Mouse (Mus musculus) cerebellum, adult 11 months (tissue): ENCODE measurements at regions not wholly inside any gene's neighbourhood (a gene's known extent, or its start where the extent isn't known, plus 50 kb on each side); places are given as distances from the start of the nearest gene placed in this dataset.

ENCODE experiments used
- DNase-seq: peaks from one replicate; pipeline ENCODE4 v3.0.0; 2022

DNA sequence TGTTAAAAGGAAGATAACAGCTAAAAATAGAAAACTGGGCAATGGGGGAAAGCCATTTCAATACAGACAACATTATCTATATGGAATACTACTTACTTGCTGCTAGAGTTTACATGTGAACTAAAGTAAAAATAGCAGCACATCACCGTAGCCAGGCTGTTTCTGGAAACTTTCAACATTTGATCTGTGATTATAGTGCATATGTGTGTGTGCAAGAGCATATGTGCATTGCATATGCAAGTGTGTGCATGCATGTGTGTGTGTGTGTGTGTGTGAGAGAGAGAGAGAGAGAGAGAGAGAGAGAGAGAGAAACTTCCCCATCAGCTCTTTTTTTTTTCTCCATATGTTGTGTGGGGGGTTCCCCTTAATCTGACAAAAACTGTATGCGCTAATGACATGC lies 317.7 kb downstream of the Gsdmc2 start:
- no peak for DNase-seq

GRCm38 (mm10) chr15:63526820-63527219 lies 318.2 kb downstream of the Gsdmc2 start:
- DNase-seq: no peak

GRCm38 (mm10) chr15:63517301-63517700 lies 327.7 kb downstream of the Gsdmc2 start:
- no peak for DNase-seq

DNA sequence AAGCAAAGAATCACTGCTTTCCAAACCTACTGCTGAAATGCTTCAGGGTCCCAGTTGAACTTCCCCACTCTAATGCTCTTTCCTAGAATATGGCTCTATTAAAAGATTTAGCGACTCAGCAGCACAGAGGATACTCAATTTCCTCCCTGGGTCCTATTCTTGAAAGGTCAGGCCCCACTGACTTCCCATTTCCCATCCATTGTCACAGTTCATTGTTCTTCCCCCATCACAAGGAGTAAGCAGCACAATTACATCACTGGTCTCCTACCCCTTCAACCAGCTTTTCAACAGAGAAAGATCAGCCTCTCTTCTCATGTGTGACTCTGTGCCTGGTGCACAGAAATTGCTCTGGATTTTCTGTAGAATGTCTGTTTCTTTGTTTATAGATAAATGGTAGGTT lies 344.5 kb downstream of the Gsdmc2 start:
- no peak for DNase-seq

DNA sequence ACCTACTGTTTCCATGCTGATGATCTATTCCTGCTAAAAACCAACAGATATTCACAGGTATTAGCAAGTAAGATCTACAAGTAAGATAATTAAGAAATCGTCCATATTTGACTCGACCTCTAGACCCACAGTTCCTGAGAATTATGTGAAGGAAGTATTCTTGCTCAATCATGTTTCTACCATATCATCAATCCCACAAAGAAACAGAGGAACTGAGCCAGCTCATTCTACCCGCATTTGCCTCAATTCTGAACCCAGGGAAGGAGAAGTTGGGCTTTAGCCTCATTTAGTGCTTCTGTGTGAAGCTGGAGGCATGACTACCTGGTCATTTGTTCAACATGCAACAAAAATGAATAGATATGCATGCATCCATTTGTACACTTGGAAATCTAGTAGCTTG lies 346.5 kb downstream of the Gsdmc2 start:
- DNase-seq: no peak

DNA sequence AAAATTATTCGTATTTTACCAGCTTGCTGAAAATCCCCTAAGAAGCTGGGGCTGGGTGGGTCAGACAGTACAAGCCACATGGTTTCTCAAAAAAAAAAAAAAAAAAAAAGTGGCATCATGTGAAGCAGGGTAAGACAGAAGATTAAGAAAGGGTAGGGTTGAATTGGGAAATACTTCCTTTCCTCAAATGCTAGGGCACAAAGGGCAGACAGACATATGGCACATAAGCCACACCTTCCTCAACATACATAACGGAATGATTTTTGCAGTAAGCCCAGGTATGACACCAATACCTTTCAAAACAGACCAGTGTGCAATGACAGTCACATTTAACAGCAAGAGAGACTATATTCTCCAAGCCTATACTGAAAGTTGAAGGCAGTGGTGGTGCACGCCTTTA lies 347.8 kb downstream of the Gsdmc2 start:
- DNase-seq: no peak

GRCm38 (mm10) chr15:63484910-63485309 lies 360.1 kb downstream of the Gsdmc2 start:
- no peak for DNase-seq

GRCm38 (mm10) chr15:63484217-63484887 lies 360.6 kb downstream of the Gsdmc2 start:
- no peak for DNase-seq

GRCm38 (mm10) chr15:63479270-63479805 lies 365.6 kb downstream of the Gsdmc2 start:
- DNase-seq: no peak

- no peak for DNase-seq
Observed at GRCm38 (mm10) chr15:63466916-63467315, 378.1 kb downstream of the Gsdmc2 start.

DNA sequence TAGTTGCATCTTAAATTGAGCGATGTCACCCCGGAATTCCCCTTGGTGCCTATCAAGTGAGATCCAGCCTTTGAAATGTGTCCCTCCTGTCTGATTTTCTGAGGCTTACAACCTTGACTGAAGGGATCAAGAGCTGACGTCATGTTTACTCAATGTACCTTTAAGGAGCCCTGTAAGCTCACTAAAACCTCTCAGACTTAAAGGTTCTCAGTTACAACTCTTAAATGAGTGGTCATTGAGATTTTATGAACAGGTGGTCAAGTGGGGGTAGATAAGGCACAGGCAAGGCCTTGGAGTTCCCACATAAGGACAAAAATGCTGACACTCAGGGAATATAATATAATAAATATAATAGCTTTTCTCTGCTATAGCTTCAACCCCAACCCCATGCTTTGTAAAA lies 392.4 kb downstream of the Gsdmc2 start:
- DNase-seq: no peak

DNA sequence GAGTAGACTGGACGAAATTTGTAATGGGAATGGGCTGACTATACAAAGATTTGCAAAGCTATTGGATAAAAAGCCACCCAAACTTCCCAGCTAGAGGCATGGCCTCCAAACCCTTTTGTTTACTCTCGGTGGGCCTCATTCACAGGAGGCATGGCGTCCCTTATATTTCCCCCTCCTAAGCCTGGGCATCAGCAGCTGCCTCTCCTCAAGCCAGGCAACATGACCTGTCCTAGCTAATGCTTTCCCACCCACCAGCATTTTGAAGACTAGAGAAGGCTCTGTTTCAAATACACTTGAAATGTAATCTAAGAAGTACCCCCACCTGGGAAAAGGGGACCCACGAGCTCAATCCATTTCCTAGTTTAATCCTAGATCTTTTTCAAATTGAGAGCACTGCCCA lies 398.7 kb downstream of the Gsdmc2 start:
- DNase-seq: no peak

GRCm38 (mm10) chr15:63445016-63445415 lies 400.0 kb downstream of the Gsdmc2 start:
- DNase-seq: no peak

GRCm38 (mm10) chr15:63442146-63442780 lies 402.7 kb downstream of the Gsdmc2 start:
- DNase-seq: no peak

- DNase-seq: no peak
Observed at GRCm38 (mm10) chr15:63412649-63413048, 432.3 kb downstream of the Gsdmc2 start.

DNA sequence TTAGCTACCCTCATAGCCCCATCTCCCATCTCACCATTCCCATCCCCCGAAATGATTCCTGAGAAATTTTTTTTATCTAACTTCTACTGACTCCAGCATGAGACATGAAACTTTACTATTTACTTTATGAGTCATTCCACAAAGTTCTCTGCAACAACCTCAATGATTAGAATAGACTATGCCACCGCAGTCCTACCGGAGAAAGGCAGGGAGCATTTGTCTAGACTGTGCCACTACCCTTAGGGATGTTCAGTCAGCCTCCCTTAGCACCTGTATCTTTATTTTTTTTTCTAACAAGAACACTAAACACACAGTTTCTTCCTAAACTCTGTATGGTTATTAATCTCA lies 433.2 kb downstream of the Gsdmc2 start:
- no peak for DNase-seq

DNA sequence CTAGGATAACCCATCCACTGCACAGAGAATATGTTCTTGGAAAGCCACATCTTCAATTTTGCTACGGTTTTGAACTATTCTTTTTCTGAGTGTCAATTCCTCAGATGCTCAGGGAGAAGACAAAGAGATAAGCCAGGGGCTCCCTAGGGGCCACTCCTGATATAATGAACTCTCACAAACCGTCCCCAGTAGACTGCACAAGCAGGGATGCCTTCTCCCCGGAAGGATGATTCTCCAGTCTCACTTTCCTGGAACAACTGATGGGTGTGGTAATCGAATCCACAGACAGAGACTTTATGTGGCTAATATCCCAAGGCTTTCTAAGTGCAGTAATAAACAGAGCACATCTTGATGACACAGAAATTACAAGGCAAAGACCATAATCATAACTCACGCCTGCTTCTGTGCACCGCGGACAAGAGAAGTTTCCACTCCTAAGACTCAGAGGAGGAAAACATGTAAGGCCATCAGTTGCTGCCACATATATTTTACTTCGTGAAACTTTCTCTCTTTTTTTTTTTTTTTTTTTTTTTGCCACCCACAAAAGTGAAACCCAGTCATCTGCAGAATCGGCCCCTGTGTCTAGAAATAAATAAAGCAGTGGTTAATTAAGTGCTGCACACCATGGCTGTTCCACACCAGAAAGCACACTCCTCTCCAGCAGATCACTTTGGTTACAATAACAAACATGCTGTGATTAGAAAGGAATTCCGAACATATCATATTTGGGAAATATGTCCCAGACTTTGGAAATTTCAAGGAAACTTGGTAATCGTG lies 433.8 kb downstream of the Gsdmc2 start:
- no peak for DNase-seq

- DNase-seq: no peak
Observed at GRCm38 (mm10) chr15:63400445-63400844, 444.5 kb downstream of the Gsdmc2 start.

DNA sequence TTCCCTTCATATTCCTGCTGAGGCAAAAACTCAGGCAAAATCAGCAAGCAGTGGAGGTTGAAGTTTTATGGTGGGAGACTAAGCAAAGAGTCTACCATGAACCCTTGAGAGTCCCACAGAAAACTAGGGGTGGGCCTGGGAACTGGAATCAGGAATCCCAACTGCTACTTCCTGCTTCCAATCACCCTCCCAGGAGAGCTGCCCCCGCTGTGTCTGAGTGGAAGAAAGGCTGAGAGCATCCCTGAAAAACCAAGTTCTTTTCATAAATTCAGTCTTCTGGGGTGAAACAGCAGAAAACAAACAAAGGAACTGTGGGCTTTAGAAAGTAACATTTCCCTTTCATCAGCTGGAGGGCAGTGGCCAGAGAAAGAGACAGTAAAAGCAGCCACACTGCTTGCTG lies 445.0 kb downstream of the Gsdmc2 start:
- no peak for DNase-seq

DNA sequence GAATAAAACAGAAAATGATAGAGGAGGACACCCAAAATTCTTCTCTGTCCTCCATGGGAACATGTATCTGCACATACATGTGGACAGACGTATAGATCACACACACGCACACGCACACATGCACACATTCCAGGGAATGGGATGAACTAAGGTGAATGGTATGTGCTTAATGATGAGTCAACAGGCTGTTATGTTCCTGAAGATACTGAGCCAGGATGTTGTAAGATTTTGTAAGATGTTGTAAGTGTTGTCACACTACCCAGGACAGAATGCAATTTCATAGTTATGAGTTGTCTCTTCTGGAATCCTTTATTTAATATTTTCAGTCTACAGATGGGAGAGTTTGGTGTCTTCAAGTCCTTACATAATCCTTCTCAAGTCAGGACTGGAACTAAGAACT lies 447.5 kb downstream of the Gsdmc2 start:
- DNase-seq: no peak

DNA sequence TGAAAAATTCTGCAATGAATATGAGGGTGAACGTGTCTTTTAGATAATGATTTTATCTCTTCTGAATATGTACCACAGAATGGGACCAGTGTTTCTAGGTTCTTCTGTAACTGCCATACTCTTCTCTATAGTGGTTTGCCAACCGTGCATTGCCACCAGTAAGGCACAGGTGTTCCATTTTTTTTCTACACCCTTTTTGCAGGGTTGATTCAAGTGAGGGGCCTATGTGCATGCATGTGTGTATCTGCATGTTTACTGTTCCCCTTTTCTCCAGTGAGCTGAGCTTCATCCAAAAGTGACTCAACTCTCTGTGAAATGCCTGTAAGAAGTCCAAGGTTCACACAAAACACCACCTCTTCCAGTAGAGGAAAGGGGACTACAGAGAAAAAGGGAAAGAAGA lies 467.7 kb downstream of the Gsdmc2 start:
- DNase-seq: no peak

DNA sequence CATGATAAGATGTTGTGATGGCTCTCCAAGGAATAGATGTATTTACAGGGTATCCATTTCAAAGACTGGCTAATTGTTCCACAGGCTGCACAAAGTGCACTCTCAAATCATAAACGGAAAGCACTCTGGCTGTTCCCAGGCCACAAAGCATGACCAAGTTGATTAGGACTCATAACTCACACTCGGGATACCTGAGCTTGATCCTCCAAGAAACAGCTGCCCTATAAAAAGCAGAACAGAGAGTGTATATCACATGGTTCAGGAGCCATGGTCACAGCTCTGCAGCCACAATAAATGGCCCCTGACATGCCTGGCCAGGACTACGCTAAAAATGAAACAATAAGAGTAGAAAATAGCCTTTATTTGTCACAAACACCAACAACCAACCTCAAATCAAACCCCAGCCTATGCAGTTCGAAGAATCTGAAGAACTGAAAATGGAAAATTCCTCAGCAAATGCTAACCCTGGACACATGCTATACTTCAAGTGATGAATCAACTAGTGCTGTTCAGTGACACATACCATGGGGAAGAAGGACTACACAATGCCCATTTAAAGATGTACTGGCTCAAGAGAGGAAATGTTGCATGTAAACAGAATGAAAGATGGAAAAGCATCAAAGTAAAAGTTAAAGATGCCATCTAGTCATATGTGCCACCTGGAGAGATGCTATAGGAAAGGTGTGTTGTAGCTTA lies 473.5 kb downstream of the Gsdmc2 start:
- DNase-seq: no peak

DNA sequence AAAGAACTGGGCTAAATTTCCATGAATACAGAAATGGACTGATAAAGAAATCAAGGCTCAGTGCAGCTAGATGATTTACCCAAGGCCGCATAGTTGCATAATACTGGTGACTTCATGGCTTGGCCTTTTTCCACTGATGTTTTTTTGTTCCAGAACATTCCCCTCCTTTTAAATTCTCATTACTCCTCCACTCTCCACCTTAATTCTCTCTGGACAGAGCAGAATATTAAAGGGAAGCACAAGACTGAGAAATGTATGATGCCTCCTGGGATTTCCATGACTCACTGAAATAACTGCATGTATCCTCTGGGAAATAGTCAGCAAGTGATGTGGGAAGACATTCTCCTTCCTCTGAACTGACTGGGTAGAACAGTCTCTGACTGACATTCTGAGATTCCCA lies 480.5 kb downstream of the Gsdmc2 start:
- no peak for DNase-seq
